Mouse (Mus musculus): ENCODE data around the gene Atp2b1.

Atp2b1 gene

GRCm38 (mm10) chr10:98916011-98916780 is 2.0 kb downstream of the Atp2b1 start:
- in situ Hi-C loops (cut with MboI), result no loop called here

- in situ Hi-C loops (cut with MboI), result no loop called here
Measured at GRCm38 (mm10) chr10:98916781-98917340, 2.7 kb downstream of the Atp2b1 start.

GRCm38 (mm10) chr10:98925081-98925480 is 10.9 kb downstream of the Atp2b1 start:
- in situ Hi-C loops (cut with MboI), result no loop called here

GRCm38 (mm10) chr10:98926991-98927390 is 12.8 kb downstream of the Atp2b1 start:
- in situ Hi-C loops (cut with MboI), result no loop called here

GRCm38 (mm10) chr10:98929444-98929843 is 15.2 kb downstream of the Atp2b1 start:
- in situ Hi-C loops (cut with MboI), result no loop called here

- in situ Hi-C loops (cut with MboI), result no loop called here
Measured at GRCm38 (mm10) chr10:98930143-98930542, 15.9 kb downstream of the Atp2b1 start.

GRCm38 (mm10) chr10:98940137-98940536 is 25.9 kb downstream of the Atp2b1 start:
- in situ Hi-C loops (cut with MboI), result no loop called here

GRCm38 (mm10) chr10:98940799-98941198 is 26.6 kb downstream of the Atp2b1 start:
- in situ Hi-C loops (cut with MboI), result no loop called here

GRCm38 (mm10) chr10:98941991-98942390 is 27.8 kb downstream of the Atp2b1 start:
- in situ Hi-C loops (cut with MboI), result no loop called here

GRCm38 (mm10) chr10:98942999-98943398 is 28.8 kb downstream of the Atp2b1 start:
- in situ Hi-C loops (cut with MboI), result no loop called here

GRCm38 (mm10) chr10:98943894-98944293 is 29.7 kb downstream of the Atp2b1 start:
- in situ Hi-C loops (cut with MboI), result no loop called here

GRCm38 (mm10) chr10:98946031-98946791 is 32.0 kb downstream of the Atp2b1 start:
- in situ Hi-C loops (cut with MboI), result no loop called here

- in situ Hi-C loops (cut with MboI), result no loop called here
Measured at GRCm38 (mm10) chr10:98947206-98947605, 33.0 kb downstream of the Atp2b1 start.

- in situ Hi-C loops (cut with MboI), result no loop called here
Measured at GRCm38 (mm10) chr10:98948096-98948495, 33.9 kb downstream of the Atp2b1 start.

- in situ Hi-C loops (cut with MboI), result no loop called here
Measured at GRCm38 (mm10) chr10:98949750-98950149, 35.5 kb downstream of the Atp2b1 start.

- in situ Hi-C loops (cut with MboI), result no loop called here
Measured at GRCm38 (mm10) chr10:98951286-98952270, 37.4 kb downstream of the Atp2b1 start.

- in situ Hi-C loops (cut with MboI), result no loop called here
Measured at GRCm38 (mm10) chr10:98954230-98954993, 40.2 kb downstream of the Atp2b1 start.

GRCm38 (mm10) chr10:98956124-98956523 is 41.9 kb downstream of the Atp2b1 start:
- in situ Hi-C loops (cut with MboI), result no loop called here

GRCm38 (mm10) chr10:98958752-98959151 is 44.5 kb downstream of the Atp2b1 start:
- in situ Hi-C loops (cut with MboI), result no loop called here

GRCm38 (mm10) chr10:98959385-98959784 is 45.2 kb downstream of the Atp2b1 start:
- in situ Hi-C loops (cut with MboI), result no loop called here

- in situ Hi-C loops (cut with MboI), result no loop called here
Measured at GRCm38 (mm10) chr10:98960911-98961310, 46.7 kb downstream of the Atp2b1 start.

All from mature B cell (primary cell).